Mouse (Mus musculus) frontal cortex, adult 2 months (tissue): ENCODE results near the gene Lmtk2. TPM values are rescaled to one million over a fixed set of nuclear protein-coding genes. Genes with fewer than 3 reads are reported as not detected.

Experiments used
- DNase-seq, 2 experiments: peaks; one replicate each; pipeline ENCODE4 v3.0.0; 2022; ENCODE audit warnings: low spot score in 1 of 2; ENCODE audit errors: extremely low spot score in 1 of 2
- polyA plus RNA-seq: library from polyadenylated mRNA; depleted of rRNA; stranded (reverse); fragments of >200 nt; gene quantifications from 2 replicates; pipeline ENCODE4 v1.2.3, GENCODE M21; 2012

Lmtk2 gene
- polyA plus RNA-seq, 1 experiment: 57.8 TPM

DNA sequence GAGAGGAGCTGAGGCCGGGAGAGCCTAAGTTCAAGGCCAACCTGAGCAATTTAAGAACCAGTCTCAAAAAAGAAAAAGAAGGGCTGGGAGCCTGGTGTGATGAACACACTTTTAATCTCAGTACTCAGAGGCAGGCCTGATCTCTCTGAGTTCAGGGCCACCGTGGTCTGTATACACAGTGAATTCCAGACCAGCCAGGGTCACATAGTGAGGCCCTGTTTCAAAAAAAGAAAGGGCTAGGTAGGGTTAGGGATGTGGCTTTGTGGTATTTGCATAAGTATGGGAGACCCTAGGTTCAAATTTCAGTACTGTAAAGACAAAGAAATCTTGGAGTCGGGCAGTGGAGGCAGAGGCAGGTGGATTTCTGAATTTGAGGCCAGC lies 5.9 kb downstream of the Lmtk2 start:
- DNase-seq: no peak

DNA sequence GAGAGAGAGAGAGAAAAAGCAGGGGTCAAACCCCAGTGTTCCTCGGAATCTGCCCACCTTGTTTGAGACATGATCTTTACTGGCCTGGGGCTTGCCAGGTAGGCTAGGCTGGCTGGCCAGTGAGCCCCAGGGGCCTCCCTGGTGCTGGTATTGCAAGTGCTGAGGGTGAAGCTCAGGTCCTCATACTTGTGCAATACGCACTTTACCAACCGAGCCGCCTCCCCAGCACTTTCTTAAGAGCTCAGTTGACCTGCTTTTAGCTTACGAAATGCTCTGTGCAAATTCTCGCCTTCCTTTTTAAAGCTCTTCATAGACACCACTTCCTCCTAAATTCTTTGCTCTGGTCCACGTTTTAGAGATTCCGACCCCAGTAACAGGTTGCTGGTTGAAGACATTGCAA lies 9.0 kb downstream of the Lmtk2 start:
- no peak for DNase-seq

DNA sequence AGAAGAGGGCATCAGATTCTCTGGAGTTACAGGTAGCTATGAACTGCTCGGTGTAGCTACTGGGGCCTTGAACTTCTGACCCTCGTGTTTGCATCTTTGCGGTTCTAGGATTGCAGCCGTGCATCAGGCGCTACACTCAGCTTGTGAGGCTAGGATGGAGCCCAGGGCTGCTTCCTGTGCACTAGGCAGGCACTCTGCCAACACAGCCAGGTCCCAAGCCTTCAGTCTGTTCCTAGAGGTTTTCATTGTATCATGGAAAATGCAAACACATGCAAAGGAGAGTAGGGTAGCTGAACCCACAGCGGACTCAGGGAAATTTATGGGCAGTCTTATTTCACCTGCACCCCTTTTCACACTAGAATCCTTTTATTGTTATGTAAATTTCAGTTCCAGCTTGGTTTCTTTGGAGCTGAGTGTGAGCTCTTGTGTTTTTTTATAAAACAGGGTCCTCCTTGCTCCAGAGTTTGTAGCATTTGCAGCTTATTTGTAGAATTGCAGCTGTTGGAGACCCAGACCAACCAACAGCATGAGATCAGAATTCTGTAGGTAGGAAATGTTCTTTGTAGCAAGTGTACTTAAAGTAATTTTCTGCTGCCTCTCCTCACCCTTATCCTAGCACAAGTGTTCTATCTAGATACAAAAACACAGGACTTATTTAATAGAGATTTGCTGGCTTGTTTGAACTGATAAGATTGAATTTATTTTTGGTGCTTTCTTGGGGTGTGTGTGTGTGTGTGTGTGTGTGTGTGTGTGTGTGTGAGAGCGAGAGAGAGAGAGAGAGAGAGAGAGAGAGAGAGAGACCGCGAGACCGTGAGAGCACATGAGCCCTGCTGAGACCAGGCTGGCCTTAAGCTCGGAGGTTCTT lies 12.6 kb downstream of the Lmtk2 start:
- DNase-seq: no peak

DNA sequence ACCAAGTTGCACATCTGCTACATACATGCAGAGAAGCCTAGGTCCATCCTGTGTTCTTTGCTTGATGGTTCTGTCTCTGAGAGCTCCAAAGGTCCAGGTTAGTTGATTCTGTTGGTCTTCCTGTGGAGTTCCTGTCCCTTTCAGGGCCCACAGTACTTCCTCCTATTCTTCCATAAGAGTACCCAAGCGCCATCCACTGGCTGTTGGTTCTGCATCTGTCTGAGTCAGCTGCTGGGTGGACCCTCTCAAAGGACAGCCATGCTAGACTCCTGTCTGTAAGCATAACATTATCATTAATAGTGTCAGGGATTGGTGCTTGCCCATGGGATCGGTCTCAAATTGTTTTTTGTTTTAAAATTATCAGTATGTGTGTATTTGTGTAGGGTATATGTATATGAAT lies 13.8 kb downstream of the Lmtk2 start:
- DNase-seq: no peak

DNA sequence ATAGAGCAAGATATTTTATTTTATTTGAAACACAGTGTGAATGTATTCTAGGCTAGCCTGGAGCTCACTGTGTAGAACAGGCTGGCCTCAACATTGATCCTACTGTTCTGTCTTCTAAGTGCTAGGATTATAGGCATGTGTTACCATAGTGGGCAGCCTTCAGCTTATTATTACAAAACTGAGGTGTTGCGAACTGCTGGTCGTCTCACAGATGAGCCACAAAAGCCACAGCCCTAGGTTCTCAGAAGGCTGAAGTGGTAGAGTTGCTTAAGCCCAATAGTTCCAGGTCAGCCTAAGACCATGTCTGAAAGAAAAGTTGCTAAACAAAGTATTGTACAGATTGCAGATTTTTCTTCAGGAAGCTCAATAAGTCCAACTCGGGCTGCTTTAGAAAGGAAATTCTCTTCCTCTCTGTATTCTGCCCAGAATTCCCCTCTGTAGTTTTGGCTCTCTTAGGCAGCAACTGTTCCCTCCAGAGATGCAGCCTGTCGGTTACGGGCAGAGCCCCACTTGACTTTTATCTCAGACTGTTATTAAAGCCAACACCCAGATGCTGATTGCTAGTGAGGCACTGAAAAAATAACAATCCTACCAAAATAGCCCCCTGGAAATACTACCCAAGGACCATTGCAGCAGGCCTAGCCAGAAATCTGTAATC lies 14.9 kb downstream of the Lmtk2 start:
- DNase-seq: no peak

DNA sequence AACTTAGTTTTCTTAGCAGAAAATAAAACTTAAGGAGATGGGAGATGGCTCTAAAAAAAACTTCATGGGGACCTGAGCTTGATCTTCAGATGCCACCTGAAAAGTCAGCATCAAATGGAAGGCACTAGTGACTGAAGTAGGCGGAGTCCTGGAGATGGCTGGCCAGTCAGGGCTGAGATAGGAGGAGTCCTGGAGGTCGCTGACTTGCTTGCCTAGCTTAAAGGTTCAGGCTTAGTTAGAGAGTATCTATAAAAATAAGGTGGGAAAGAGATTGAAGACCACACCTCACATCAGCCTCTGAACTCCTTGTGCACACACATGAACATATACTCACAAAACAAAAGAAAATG lies 15.4 kb downstream of the Lmtk2 start:
- no peak for DNase-seq

DNA sequence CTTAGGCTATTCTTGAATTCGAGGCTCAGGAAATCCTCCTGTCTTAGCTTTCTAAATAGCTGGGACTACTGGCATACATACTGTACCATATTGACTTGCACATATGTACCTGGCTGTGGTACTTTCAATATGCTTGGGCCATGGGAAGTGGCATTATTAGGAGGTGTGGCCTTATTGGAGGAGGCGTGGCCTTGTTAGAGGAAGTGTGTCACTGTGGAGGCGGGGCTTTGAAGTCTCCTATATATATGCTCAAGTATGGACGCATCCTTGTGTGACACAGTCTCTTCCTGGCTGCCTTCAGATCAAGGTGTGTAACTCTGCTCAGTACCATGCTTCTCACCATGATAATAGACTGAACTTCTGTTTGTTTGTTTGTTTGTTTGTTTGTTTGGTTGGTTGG lies 18.0 kb downstream of the Lmtk2 start:
- DNase-seq: no peak

DNA sequence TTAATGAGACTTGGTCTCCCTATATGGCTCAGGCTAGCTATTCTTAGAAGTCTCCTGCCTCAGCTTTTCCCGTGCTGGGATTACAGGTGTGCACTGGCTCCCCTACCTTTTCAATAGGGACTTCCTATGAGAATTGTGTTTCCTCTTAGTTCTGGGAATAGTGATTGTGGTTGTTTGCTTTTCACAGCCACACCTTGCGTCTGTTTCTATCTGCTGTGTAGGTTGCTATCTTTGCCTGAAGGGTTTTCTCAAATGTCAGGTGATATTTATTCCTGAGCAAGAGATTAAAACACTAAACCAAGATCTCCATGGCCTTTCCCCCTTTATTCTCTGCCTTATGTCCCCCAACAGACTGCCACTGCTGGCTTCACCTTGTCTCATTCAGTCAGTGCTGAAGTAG lies 19.1 kb downstream of the Lmtk2 start:
- DNase-seq: no peak

DNA sequence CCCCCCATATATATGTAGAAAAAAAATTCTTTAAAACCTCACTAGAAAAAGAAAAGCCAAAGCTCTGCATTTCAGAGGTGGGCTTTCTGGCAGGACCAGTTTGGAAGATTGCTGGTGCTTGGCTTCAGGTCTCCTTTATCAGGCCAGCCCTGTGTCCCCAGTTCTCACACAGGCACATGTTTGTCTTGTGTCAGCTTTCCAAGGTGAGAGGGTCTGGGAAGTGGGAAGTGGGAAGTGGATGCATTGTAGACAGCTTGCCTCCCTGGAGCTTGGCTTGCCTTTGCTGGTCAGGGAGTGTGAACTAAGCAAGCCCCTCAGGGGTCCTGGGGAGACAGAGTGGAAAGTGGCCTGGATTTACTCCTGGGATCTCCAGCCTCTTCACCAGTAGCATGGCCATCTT lies 21.3 kb downstream of the Lmtk2 start:
- DNase-seq: no peak

DNA sequence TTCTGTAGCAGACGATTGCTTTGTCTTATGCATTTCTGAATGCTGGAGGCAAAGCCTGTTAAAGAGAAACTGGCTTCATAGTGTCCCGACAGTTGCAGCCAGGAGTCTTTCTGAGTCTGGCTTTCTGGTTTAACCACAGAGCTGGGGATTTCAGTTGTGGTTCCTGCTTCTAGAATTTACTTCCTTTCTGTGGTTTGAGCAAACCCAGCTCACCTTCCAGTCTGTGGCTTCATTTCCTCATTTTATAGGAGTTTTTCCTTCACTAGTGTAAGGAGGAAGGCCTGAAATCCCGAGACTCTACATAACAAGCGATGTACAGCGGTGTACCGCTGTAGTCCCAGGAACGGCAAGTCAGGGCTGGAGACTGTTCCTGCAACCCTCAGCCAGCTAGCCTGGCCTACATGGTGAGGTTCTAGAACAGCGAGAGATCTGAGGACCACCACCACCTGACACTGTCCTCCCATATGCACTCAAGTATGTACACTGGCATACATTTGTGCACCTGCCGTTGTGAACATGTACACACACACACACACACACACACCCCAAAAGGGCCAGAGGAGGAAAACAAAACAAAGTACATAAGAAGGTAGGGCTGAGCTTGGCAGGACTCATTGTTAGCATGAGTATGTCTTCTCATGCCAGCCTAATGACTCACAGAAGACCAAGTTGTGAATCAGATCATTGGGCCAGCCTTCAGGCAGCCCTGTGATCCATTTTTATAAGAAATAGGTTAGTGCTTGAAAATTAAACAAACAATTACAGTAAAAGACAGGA lies 25.9 kb downstream of the Lmtk2 start:
- DNase-seq: no peak

DNA sequence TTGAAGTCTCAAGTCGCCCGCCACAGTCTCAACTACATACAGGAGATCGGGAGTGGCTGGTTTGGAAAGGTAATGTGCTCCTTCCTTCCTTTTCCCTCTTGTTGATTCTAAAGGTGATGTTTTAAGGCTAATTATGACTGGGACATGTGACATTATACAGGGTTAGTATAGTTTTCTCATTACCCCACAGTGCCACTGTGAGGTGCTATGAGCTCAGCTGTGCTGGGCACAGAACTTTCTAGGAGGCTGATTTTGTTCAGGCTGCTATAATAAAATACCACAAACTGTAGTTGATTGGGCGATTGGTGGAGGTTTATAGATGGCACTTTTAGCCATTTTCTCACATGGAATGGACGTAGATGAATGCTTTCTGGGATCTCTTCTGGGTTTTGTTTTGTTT lies 43.3 kb downstream of the Lmtk2 start:
- no peak for DNase-seq

DNA sequence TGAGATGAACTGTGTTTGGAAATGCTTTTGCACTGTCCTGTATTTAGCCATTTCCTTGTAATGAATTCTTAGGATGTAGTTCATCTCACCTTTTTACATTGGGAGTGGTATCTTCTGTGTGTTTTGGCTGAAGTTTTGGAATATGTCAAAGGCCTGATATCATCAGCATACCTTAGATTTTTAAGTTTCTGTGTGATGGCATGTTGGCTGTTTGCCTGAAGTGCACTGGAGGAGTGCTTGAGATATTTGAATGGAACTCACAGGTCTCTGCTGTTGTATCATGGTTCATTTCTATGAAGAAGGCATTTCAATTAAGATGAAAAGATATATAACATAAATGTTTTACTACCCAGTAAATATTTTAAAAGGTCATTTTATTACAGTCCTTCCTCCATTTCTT lies 46.7 kb downstream of the Lmtk2 start:
- DNase-seq: no peak

DNA sequence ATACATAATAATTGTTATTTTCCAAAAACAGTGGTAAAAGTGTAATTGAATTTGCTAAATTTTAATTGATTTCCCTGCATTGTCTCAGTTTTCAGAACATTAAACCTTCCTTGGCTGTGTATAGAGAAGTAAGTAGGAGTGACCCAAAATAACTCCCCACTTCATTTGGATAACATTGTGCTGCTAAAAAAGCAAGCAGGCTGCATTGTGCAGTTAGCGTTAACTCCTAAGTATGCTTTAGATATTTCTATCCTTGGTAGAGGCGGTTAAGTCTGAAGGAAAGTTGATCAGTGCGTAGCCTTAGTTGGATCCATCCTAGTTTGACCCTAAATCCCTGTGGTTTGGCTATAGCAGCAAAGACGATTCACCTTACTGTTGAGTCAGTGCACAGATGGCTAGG lies 49.3 kb downstream of the Lmtk2 start:
- no peak for DNase-seq

DNA sequence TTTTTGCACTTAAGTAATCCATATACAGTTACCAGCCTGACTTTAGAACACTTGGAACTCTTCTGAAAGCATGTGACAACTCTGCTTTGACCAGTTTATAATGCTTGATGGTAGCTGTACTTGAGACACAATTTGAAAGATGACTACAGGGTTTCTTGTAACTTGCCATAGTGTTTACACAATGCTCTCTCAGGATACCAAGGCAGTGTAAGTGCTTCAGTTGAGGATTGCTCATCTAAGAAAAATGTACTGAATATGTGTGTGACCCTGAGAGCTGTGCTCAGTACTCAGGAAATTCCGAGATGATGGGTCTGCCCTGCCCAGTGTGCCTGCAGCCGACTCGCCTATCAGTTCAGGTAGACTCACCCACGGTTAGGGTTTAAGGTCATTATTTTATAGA lies 51.0 kb downstream of the Lmtk2 start:
- no peak for DNase-seq

DNA sequence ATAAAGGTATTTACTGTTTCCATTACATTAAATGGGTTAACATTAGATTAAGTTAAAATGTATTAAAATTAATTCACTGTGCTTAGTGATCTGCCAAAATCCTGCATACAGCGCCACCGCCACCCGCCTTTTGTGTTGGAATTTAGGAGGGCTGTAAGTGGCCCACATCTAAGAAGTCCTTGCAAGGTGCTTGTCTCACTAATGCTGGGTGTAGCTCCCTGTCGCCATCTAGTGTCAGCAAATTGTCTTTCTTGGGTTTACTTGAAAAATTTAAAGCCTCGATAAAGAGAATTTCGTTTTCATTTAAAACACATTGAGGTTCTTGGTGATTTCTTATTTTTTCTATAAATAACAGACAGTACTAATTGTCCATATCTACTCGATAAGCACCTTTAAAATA lies 54.3 kb downstream of the Lmtk2 start:
- DNase-seq: peak; percentile 34 to 92

DNA sequence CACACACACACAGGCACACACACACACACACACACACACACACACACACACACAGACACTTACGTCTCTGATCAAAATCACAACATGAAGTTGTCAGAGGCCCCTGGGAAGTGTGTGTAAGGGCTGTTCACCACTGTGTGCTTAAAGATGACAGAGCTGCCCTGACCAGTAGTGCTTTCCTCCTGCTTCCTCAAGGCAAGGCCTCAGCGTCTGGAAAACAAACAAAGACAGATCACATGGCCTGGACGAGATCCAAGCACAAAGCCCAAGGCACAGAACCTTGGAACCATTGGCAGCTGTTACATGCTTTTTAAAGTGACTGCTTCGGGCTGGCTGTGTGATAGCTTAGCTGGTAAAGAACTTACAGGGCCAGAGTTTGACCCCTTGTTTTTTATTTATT lies 58.4 kb downstream of the Lmtk2 start:
- peak; percentile 36 to 45 for DNase-seq

DNA sequence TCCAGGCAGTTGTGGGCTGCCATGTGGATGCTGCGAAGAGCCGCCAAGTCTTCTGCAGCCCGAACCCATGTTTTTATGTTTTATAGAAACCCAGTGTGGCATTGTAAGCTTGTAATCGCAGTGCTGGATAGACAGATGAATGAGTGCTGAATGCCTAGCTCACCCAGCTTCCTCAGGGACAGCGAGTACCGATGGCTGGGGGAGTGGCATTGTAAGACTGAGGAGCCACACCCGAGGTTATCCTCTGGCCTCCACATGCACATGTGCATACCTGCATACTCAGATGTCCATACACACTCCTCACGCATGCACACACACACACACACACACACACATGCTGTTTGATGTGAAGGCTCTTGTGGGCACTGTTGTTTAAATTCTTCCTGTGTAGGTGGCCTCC lies 58.9 kb downstream of the Lmtk2 start:
- DNase-seq: peak in 1 of 2 experiments; percentile 42

DNA sequence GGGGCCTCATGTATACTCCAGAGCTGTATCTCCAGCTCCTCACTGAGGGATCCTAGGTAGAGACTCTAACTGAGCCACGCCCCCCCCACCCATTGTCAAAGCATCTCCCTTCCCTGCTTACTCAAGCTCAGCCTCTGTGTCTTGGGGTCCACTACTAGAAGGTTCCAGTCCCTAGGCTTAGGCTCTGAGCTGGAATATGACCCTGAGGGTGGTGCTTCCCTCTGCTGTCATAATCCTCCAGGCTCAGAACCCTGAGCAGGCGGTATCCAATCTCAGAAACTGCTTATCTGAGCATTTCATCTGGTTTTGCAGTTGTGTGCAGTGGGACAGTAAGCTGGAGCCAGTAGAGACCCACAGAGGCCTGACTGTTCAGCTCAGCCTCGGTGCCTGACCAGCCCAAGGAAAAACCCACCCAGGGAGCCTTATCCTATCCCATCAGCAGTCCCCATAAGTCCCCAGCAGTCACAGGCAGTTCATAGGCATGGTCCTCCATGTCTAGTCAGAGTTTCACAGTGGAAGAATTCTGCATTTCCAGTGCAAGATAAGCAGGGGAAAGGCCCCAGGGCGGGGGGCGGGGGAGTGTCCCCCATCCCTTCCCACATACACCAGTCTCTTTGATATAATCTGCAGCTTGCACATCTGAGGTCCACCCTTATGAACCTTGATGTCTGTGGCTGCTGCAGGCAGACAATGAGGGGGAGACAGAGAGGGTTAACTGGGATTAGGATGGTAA lies 62.0 kb downstream of the Lmtk2 start:
- no peak for DNase-seq

DNA sequence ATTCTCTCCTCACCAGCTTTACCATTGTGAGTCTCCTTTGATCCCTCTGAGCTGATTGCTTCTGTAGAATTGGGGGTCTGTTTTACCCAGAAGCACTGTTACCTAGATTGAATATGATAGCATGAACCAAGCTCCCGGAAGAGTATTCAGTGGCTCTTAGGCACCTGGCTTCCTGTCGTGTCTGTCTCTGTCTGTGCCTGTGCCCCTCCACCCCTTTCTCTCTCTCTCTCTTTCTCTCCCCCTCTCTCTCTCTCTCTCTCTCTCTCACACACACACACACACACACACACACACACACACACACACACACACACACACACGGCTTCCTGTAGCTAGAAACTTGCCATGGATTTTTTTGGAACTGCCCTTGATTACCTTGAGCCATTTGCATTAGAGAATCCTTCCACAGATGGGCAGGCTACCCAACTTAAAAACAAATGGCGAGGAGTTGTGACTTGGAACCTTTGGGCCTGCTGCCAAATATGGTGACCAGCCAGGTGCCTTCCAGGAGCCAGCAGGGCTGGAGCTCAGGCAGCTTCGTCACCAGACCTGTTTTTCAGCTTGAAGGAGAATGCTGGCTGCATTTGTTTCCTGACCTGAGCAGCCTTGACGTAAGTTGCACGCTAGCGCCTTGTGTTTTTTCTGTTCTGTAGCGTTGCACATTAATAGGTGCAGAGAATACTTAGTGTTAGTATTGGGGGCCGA lies 62.7 kb downstream of the Lmtk2 start:
- no peak for DNase-seq

DNA sequence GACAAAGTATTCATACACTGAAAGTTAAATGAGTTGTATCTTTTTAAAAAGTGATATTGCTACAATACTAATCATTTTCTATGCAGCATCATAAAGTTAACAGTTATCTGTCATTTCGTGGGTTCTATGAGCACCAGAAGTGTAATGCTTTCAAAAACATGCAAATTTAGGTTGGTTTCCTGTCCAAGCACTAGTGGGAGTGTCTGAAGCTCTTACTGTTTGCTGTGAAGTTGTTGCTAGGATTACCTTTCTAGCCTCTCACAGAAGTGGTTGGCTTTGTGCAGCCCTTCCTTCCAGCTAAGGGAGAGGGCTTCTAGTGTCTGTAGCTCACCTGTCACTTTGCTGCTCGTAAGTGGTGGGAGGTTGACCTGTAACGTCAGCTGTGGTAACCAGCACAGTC lies 65.5 kb downstream of the Lmtk2 start:
- no peak for DNase-seq
